Mouse (Mus musculus) forelimb bud, embryonic 11.5 days (tissue): ENCODE data around the gene Gm10778.

Experiments used
- DNase-seq: peaks from one replicate; pipeline ENCODE4 v3.0.0-alpha.2; 2012; ENCODE audit warnings: low read depth, low spot score

Gene Gm10778

GRCm38 (mm10) chr10:81648803-81649775 lies at the start of gene Gm10778:
TSS of gene Gm10778 (plus strand) at chr10:81649059.
- DNase-seq = peak; percentile 90

- DNase-seq = no peak
Observed at GRCm38 (mm10) chr10:81599630-81600029, 49.2 kb upstream of the Gm10778 start.

- no peak for DNase-seq
Observed at GRCm38 (mm10) chr10:81600096-81600495, 48.8 kb upstream of the Gm10778 start.

GRCm38 (mm10) chr10:81600738-81601203 lies 48.1 kb upstream of the Gm10778 start, which contains the start of gene Tle6:
TSS of gene Tle6 (minus strand) at chr10:81601073.
- peak; percentile 99 for DNase-seq

GRCm38 (mm10) chr10:81601396-81601905 lies 47.4 kb upstream of the Gm10778 start:
- no peak for DNase-seq

- no peak for DNase-seq
Observed at GRCm38 (mm10) chr10:81602741-81603151, 46.1 kb upstream of the Gm10778 start.

GRCm38 (mm10) chr10:81604019-81604967 lies 44.6 kb upstream of the Gm10778 start:
- no peak for DNase-seq

GRCm38 (mm10) chr10:81604968-81605665 lies 43.7 kb upstream of the Gm10778 start:
- DNase-seq = peak; percentile 91

GRCm38 (mm10) chr10:81605666-81605973 lies 43.2 kb upstream of the Gm10778 start:
- DNase-seq = no peak

- DNase-seq = peak; percentile 98
Observed at GRCm38 (mm10) chr10:81605974-81606751, 42.7 kb upstream of the Gm10778 start, which contains the start of gene BC025920. TSS of gene BC025920 (plus strand) at chr10:81606270.

- DNase-seq = no peak
Observed at GRCm38 (mm10) chr10:81608308-81608707, 40.6 kb upstream of the Gm10778 start.

GRCm38 (mm10) chr10:81612779-81613178 lies 36.1 kb upstream of the Gm10778 start:
- no peak for DNase-seq

GRCm38 (mm10) chr10:81615486-81615885 lies 33.4 kb upstream of the Gm10778 start:
- DNase-seq = peak; percentile 68

- no peak for DNase-seq
Observed at GRCm38 (mm10) chr10:81619976-81620375, 28.9 kb upstream of the Gm10778 start.

- no peak for DNase-seq
Observed at GRCm38 (mm10) chr10:81620786-81621185, 28.1 kb upstream of the Gm10778 start.

GRCm38 (mm10) chr10:81623441-81623840 lies 25.4 kb upstream of the Gm10778 start:
- no peak for DNase-seq

GRCm38 (mm10) chr10:81626101-81626993 lies 22.5 kb upstream of the Gm10778 start:
- DNase-seq = no peak

- peak; percentile 95 for DNase-seq
Observed at GRCm38 (mm10) chr10:81626994-81627835, 21.6 kb upstream of the Gm10778 start, which contains the start of gene Sirt6. TSS of gene Sirt6 (minus strand) at chr10:81627797.
